Mouse (Mus musculus) liver, embryonic 15.5 days (tissue): ENCODE results near the gene Rims4. TPM values are rescaled to one million over a fixed set of nuclear protein-coding genes. Genes with fewer than 3 reads are reported as not detected.

ENCODE experiments used
- ATAC-seq: fragments of 200-750 bp; cut with Nextera tagmentation; 2 replicates; pipeline ENCODE4 v1.8.0; 2017; ENCODE audit warnings: moderate number of reproducible peaks, mild to moderate bottlenecking, moderate library complexity; ENCODE audit not compliant: insufficient read depth
- H3K27ac ChIP-seq: fragments of 300-500 bp; sonication (generic); replicated peaks from 2 replicates; pipeline ENCODE4 v1.5.1; 2015; ENCODE audit warnings: mild to moderate bottlenecking, inconsistent platforms
- H3K27me3 ChIP-seq: fragments of 300-500 bp; sonication (generic); 2 replicates; pipeline ENCODE4 v1.6.1; 2015; ENCODE audit warnings: mild to moderate bottlenecking, inconsistent platforms
- H3K36me3 ChIP-seq: fragments of 300-500 bp; sonication (generic); replicated peaks from 2 replicates; pipeline ENCODE4 v1.6.1; 2015; ENCODE audit warnings: moderate library complexity, mild to moderate bottlenecking, inconsistent platforms
- H3K4me1 ChIP-seq: fragments of 300-500 bp; sonication (generic); replicated peaks from 2 replicates; pipeline ENCODE4 v1.6.1; 2015; ENCODE audit warnings: inconsistent platforms
- H3K4me2 ChIP-seq: fragments of 300-500 bp; sonication (generic); 2 replicates; pipeline ENCODE4 v1.6.1; 2015; ENCODE audit warnings: moderate library complexity, mild to moderate bottlenecking, inconsistent platforms
- H3K4me3 ChIP-seq: fragments of 300-500 bp; sonication (generic); replicated peaks from 2 replicates; pipeline ENCODE4 v1.5.1; 2015; ENCODE audit warnings: mild to moderate bottlenecking, inconsistent platforms
- H3K9ac ChIP-seq: fragments of 300-500 bp; sonication (generic); 2 replicates; pipeline ENCODE4 v1.6.1; 2015; ENCODE audit warnings: moderate library complexity, mild to moderate bottlenecking, inconsistent platforms
- H3K9me3 ChIP-seq: fragments of 300-500 bp; sonication (generic); replicated peaks from 2 replicates; pipeline ENCODE4 v1.6.1; 2016; ENCODE audit warnings: inconsistent platforms
- WGBS: fragments of 180-500 bp; shearing (Covaris S2); methylation state at CpG from one replicate; pipeline ENCODE4 v1.1.7; 2015; ENCODE audit warnings: mixed read lengths; ENCODE audit not compliant: insufficient replicate concordance; 5-methylcytosine and 5-hydroxymethylcytosine counted together
- polyA plus RNA-seq: library from polyadenylated mRNA; unstranded; fragments of >200 nt; fragmentation: Nextera tagmentation; extraction: Ambion mirVana; gene quantifications from 2 replicates; pipeline ENCODE4 v1.2.1, GENCODE M21; 2015

Rims4 gene
- polyA plus RNA-seq, 1 experiment from 2014 or later, result 0.46 TPM

GRCm38 (mm10) chr2:163932151-163932550 is 13.7 kb upstream of the Rims4 start:
- Histone ChIP-seq H3K4me2 (no peak overlapping the region), H3K27me3 (no peaks in the 10 kb centered on the region), H3K4me1 (no peaks in the 10 kb centered on the region), H3K9ac (no peak overlapping the region), H3K27ac (no peak overlapping the region), H3K36me3 (no peaks in the 10 kb centered on the region), H3K4me3 (no peak overlapping the region), H3K9me3 (no peaks in the 10 kb centered on the region)
- 31% methylated on average over 7 of the region's 7 CpGs for WGBS
- no peak for ATAC-seq

GRCm38 (mm10) chr2:163928464-163929200 is 10.1 kb upstream of the Rims4 start:
- Histone ChIP-seq H3K4me1 (no peaks in the 10 kb centered on the region), H3K4me2 (no peak overlapping the region), H3K9me3 (no peaks in the 10 kb centered on the region), H3K4me3 (no peak overlapping the region), H3K27me3 (no peaks in the 10 kb centered on the region; the same call in 1 of the 2 replicates), H3K9ac (no peak overlapping the region), H3K27ac (no peak overlapping the region), H3K36me3 (no peaks in the 10 kb centered on the region)
- WGBS, result 30% methylated on average over 7 of the region's 7 CpGs
- ATAC-seq, result no peak

GRCm38 (mm10) chr2:163925044-163925443 is 6.6 kb upstream of the Rims4 start:
- Histone ChIP-seq H3K4me3 (no peak overlapping the region), H3K4me1 (no peaks in the 10 kb centered on the region), H3K27ac (no peak overlapping the region), H3K4me2 (no peak overlapping the region), H3K27me3 (peaks cover 11% of the 10 kb centered on the region), H3K9ac (no peak overlapping the region), H3K36me3 (no peaks in the 10 kb centered on the region), H3K9me3 (no peaks in the 10 kb centered on the region)
- no peak for ATAC-seq
- WGBS, result 83% methylated on average over 10 of the region's 10 CpGs

GRCm38 (mm10) chr2:163924531-163924930 is 6.0 kb upstream of the Rims4 start:
- no peaks in the 10 kb centered on the region for H3K4me1 ChIP-seq
- H3K36me3 ChIP-seq, result no peaks in the 10 kb centered on the region
- H3K27ac ChIP-seq, result no peak overlapping the region
- H3K27me3 ChIP-seq, result peaks cover 16% of the 10 kb centered on the region
- H3K9ac ChIP-seq, result no peak overlapping the region
- WGBS, result 48% methylated on average over 3 of the region's 3 CpGs
- no peak for ATAC-seq
- no peak overlapping the region for H3K4me3 ChIP-seq
- no peaks in the 10 kb centered on the region for H3K9me3 ChIP-seq
- no peak overlapping the region for H3K4me2 ChIP-seq

- Histone ChIP-seq H3K9ac (no peak overlapping the region), H3K4me2 (no peak overlapping the region), H3K27ac (no peak overlapping the region), H3K36me3 (no peaks in the 10 kb centered on the region), H3K4me1 (no peaks in the 10 kb centered on the region), H3K4me3 (no peak overlapping the region), H3K9me3 (no peaks in the 10 kb centered on the region), H3K27me3 (peaks cover 30% of the 10 kb centered on the region)
- no peak for ATAC-seq
- WGBS, result 52% methylated on average over 9 of the region's 9 CpGs
Observed at GRCm38 (mm10) chr2:163923113-163923512, 4.6 kb upstream of the Rims4 start.

GRCm38 (mm10) chr2:163919581-163919980 is 1.1 kb upstream of the Rims4 start:
- peaks cover 63% of the 10 kb centered on the region for H3K27me3 ChIP-seq
- WGBS, result 43% methylated on average over 3 of the region's 3 CpGs

DNA sequence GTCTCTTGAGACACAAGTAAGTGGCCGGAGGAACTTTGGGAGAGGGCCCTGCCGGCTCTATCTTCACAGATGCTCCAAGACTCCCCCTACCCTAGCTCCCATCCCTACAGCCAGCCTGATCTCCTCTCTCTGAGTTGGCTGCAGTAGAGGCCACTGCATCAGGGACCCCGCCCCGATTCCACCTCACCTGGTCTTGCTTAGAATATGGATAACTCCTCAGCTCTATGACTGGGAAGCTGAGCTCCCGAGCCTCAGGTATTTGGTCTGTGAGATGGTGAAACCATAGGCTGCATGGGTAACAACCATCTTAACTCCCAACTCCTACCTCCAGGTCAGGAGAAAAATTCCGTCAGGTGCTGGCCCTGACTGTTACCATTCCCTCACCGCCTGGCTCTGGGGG is 1.8 kb downstream of the Rims4 start:
- H3K36me3 ChIP-seq, result no peaks in the 10 kb centered on the region
- WGBS, result 54% methylated on average over 7 of the region's 7 CpGs

More at GRCm38 (mm10) chr2:163919581-163919980, 1.1 kb upstream of the Rims4 start:
- no peak overlapping the region for H3K4me3 ChIP-seq
- no peaks in the 10 kb centered on the region for H3K4me1 ChIP-seq
- no peaks in the 10 kb centered on the region for H3K36me3 ChIP-seq
- ATAC-seq, result no peak
- H3K9ac ChIP-seq, result no peak overlapping the region
- H3K4me2 ChIP-seq, result no peak overlapping the region
- no peak overlapping the region for H3K27ac ChIP-seq
- no peaks in the 10 kb centered on the region for H3K9me3 ChIP-seq

DNA sequence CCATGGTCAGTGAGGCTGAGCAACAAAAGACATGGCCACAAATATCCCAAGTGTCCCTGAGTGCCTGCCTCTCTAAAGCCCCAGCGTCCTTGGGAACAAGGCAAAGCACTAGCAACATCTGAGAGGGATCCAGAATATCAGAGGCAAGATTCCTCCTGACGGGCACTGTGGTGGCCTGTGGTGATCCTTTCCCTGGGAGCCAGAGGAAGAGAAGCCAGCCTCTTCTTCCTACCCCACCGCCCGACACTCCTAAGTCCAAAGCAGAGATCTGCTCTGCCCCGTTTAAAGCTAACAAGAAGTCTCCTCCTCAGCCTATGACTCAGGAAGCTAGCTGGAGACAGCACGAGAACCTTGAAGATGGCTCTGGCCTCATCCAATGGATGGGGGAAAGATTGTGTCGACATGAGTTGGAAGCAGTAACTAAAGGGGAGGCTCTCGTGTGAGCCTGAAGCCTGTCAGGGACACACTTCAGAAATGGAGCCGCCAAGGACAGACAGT is 3.1 kb downstream of the Rims4 start:
- H3K4me1 ChIP-seq, result no peaks in the 10 kb centered on the region
- peaks cover 71% of the 10 kb centered on the region for H3K27me3 ChIP-seq
- H3K4me2 ChIP-seq, result no peak overlapping the region
- H3K4me3 ChIP-seq, result no peak overlapping the region
- no peak for ATAC-seq
- no peak overlapping the region for H3K27ac ChIP-seq
- H3K9ac ChIP-seq, result no peak overlapping the region
- WGBS, result 49% methylated on average over 9 of the region's 9 CpGs
- H3K36me3 ChIP-seq, result no peaks in the 10 kb centered on the region
- H3K9me3 ChIP-seq, result no peaks in the 10 kb centered on the region

More for the DNA sequence above, 1.8 kb downstream of the Rims4 start:
- no peaks in the 10 kb centered on the region for H3K4me1 ChIP-seq
- no peak overlapping the region for H3K4me3 ChIP-seq
- H3K9me3 ChIP-seq, result no peaks in the 10 kb centered on the region
- H3K27me3 ChIP-seq, result peaks cover 79% of the 10 kb centered on the region
- no peak for ATAC-seq
- no peak overlapping the region for H3K9ac ChIP-seq
- H3K27ac ChIP-seq, result no peak overlapping the region
- no peak overlapping the region for H3K4me2 ChIP-seq

DNA sequence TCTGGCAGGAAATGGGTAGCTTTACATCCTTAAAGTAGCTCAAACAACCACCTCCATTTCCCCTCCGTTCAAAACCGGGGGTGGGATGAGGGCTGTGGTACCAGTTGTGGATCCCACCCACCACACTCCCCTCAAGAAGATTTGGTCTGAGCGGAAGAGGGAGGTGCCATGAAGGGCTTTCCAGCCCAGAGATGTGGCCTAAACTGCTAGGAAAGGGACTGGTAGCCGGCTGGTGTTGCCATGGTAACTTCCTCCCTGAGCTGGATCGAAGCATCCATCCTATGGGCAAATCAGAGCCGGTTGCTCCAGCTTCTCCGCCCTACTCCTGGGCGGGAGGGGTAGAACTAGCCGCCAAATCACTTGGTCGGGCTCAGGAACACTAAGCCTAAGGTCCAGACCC is 4.4 kb downstream of the Rims4 start:
- Histone ChIP-seq H3K4me2 (no peak overlapping the region), H3K9ac (no peak overlapping the region), H3K9me3 (no peaks in the 10 kb centered on the region), H3K4me3 (no peak overlapping the region), H3K36me3 (no peaks in the 10 kb centered on the region), H3K27ac (no peak overlapping the region), H3K27me3 (peaks cover 59% of the 10 kb centered on the region), H3K4me1 (no peaks in the 10 kb centered on the region)
- no peak for ATAC-seq
- 3% methylated on average over 10 of the region's 10 CpGs for WGBS

GRCm38 (mm10) chr2:163913704-163914103 is 4.8 kb downstream of the Rims4 start:
- Histone ChIP-seq H3K27ac (no peak overlapping the region), H3K9ac (no peak overlapping the region), H3K4me2 (no peak overlapping the region), H3K4me3 (no peak overlapping the region), H3K27me3 (peaks cover 55% of the 10 kb centered on the region), H3K4me1 (no peaks in the 10 kb centered on the region), H3K9me3 (no peaks in the 10 kb centered on the region), H3K36me3 (no peaks in the 10 kb centered on the region)
- no peak for ATAC-seq
- 25% methylated on average over 7 of the region's 7 CpGs for WGBS

GRCm38 (mm10) chr2:163911826-163912444 is 6.5 kb downstream of the Rims4 start:
- 67% methylated on average over 14 of the region's 14 CpGs for WGBS
- H3K27ac ChIP-seq, result no peak overlapping the region
- no peak for ATAC-seq

More at GRCm38 (mm10) chr2:163911826-163912444, 6.5 kb downstream of the Rims4 start:
- Histone ChIP-seq H3K36me3 (no peaks in the 10 kb centered on the region), H3K4me3 (no peak overlapping the region), H3K9me3 (no peaks in the 10 kb centered on the region), H3K4me2 (no peak overlapping the region), H3K9ac (no peak overlapping the region), H3K27me3 (peaks cover 37% of the 10 kb centered on the region), H3K4me1 (no peaks in the 10 kb centered on the region)
